Mouse (Mus musculus) erythroblast, embryonic 14.5 days (primary cell): ENCODE data around the gene Rnpep. TPM values are rescaled to one million over a fixed set of nuclear protein-coding genes. Genes with fewer than 3 reads are reported as not detected.
A peak's percentile ranks its signal among the peaks of the same experiment; 100 is the strongest.

Experiments
- H3K27me3 ChIP-seq: 2 replicates; pipeline ENCODE4 v1.6.1; 2012; ENCODE audit warnings: inconsistent platforms; ENCODE audit not compliant: control insufficient read depth
- H3K36me3 ChIP-seq: 2 replicates; pipeline ENCODE4 v1.6.1; 2012; ENCODE audit warnings: mild to moderate bottlenecking, inconsistent platforms; ENCODE audit not compliant: control insufficient read depth
- H3K4me1 ChIP-seq: 2 replicates; pipeline ENCODE4 v1.6.1; 2012; ENCODE audit warnings: inconsistent platforms; ENCODE audit not compliant: control insufficient read depth
- H3K4me3 ChIP-seq: replicated peaks from 2 replicates; pipeline ENCODE3; 2012; ENCODE audit warnings: moderate library complexity, mild to moderate bottlenecking, inconsistent platforms
- H3K9me3 ChIP-seq: 2 replicates; pipeline ENCODE4 v1.6.1; 2012; ENCODE audit warnings: low read length, inconsistent platforms, mixed read lengths; ENCODE audit not compliant: control insufficient read depth
- GATA1 ChIP-seq: IDR thresholded peaks from 2 replicates; pipeline ENCODE4 v1.6.1; 2012; ENCODE audit warnings: low read length, inconsistent platforms, mixed read lengths
- TAL1 ChIP-seq: IDR thresholded peaks from 3 replicates; pipeline ENCODE4 v1.6.1; 2012; ENCODE audit warnings: low read length, inconsistent platforms, mixed read lengths
- polyA plus RNA-seq: library from polyadenylated mRNA; stranded (reverse); fragments of >175 nt; gene quantifications from 2 replicates; pipeline ENCODE4 v1.2.3, GENCODE M21; 2012

Rnpep gene
- polyA plus RNA-seq, 1 experiment, result 0.21 TPM

DNA sequence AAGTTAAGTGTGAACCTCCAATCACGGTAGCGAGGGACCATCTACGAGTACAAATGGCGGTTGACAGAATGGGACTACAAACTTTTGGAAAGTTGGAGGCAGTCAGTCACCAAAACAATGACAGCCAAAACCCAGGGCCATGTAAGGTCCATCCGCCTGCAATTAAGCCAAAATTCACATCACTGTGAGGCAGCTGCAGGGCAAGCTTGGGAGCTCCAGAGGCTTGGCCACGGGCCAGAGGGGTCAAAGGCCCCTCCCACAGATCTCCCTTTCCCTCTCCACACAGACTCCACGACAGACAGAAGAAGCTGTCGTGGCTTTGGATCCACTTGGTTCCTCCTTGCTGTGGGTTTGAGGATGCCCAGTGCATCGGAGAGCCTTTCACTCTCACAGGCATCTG, 20.6 kb downstream of the Rnpep start:
- H3K27me3 ChIP-seq, result peaks cover 4% of the 10 kb centered on the region
- peaks cover 8% of the 10 kb centered on the region for H3K4me1 ChIP-seq
- TF ChIP-seq GATA1, result no peak
- H3K36me3 ChIP-seq, result no peaks in the 10 kb centered on the region
- no peaks in the 10 kb centered on the region for H3K9me3 ChIP-seq
- H3K4me3 ChIP-seq, result no peak overlapping the region

DNA sequence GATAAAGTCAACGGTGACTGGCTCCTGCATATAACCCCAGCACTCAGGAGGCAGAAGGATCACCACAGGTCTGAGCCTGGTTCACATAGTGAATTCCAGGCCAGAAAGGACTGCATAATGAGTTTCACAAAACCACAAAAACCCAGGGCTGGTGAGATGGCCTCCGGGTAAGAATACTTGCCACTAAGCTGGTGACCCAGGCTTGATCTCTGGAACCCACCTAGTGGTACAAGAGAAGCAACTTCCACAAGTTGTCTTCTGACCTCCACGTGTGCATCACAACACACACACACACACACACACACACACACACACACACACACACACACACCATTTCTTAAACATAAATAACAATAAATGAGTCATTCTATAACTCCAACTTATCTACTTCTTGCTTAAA, 21.6 kb downstream of the Rnpep start:
- Histone ChIP-seq H3K4me1 (peaks cover 11% of the 10 kb centered on the region), H3K9me3 (no peaks in the 10 kb centered on the region), H3K4me3 (no peak overlapping the region), H3K36me3 (no peaks in the 10 kb centered on the region), H3K27me3 (peaks cover 8% of the 10 kb centered on the region)
- TF ChIP-seq GATA1 (no peak), TAL1 (no peak)

DNA sequence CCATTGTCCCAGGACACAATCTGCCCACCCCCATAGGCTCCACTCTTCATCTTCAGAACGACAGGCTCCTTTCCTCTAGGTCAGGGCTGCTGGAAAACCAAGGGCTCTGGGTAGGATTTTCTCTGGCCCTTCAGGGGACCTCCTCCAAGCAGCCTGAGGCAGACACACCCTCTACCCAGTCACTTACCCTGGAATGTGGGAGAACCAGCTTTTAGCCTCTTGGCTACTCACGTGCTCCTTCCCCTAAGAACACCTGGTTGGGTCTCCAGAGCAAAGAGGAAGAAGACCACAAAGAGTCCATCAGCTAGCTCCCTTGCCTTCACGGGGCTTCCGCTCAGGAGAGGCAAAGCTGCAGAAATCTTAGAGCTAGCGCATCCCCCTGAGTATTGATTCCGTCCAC, 23.0 kb downstream of the Rnpep start:
- H3K27me3 ChIP-seq, result peaks cover 12% of the 10 kb centered on the region
- H3K4me1 ChIP-seq, result peaks cover 11% of the 10 kb centered on the region
- no peak overlapping the region for H3K4me3 ChIP-seq
- no peaks in the 10 kb centered on the region for H3K9me3 ChIP-seq
- TF ChIP-seq TAL1 (no peak), GATA1 (no peak)
- no peaks in the 10 kb centered on the region for H3K36me3 ChIP-seq

GRCm38 (mm10) chr1:135259128-135259436, 24.8 kb downstream of the Rnpep start:
- H3K4me3 ChIP-seq, result peak overlapping the region; percentile 36
- TF ChIP-seq TAL1 (no peak), GATA1 (no peak)
- no peaks in the 10 kb centered on the region for H3K36me3 ChIP-seq
- H3K27me3 ChIP-seq, result peaks cover 12% of the 10 kb centered on the region
- H3K4me1 ChIP-seq, result peaks cover 11% of the 10 kb centered on the region
- no peaks in the 10 kb centered on the region for H3K9me3 ChIP-seq

DNA sequence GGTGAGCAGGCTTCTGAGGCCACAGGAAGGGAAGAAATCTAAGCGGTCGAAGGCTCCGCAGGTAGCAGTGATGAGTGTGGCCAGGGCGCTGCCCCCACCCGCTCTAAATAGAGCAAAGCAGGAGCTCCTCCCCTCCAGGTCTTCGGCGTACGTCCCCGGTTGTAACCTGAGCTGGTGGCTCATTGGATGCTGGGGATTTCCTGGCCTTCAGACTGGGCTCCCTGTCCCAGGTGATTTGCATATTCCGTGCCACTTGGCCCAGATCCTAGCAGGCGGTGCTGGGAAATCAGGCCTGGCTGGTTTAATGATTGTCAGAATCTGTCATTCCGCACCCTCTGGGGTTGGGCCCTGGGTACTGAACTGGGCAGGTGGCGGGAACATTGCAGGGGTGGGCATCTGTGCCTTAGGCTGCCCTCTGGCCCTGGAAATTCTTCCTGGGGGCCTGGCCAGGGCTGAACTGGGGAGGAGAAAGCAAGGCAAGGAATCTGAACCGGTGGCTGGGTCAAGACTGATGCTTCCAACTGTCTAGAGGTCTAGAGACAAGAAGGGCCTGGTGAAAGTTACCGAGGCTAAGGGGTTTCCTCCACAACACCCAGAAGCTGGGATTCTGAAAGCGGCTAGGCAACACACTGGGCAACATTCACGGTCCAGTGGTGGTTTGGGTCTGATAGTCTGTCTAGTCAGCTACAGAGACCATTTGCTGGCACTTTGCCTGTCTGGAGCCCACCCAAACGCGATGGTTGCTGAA, 25.3 kb downstream of the Rnpep start, which contains the start of gene Elf3:
Elf3 (minus strand) TSS at position 189 of the 748 bp plus-strand sequence.
- peaks cover 12% of the 10 kb centered on the region for H3K27me3 ChIP-seq
- H3K4me3 ChIP-seq, result peak within 1 kb of the TSS; percentile 36
- TF ChIP-seq TAL1 (no peak), GATA1 (no peak)

GRCm38 (mm10) chr1:135256299-135256698, 27.6 kb downstream of the Rnpep start:
- peaks cover 31% of the 10 kb centered on the region for H3K4me1 ChIP-seq
- peaks cover 12% of the 10 kb centered on the region for H3K27me3 ChIP-seq
- peaks cover 2% of the 10 kb centered on the region; the same call in 1 of the 2 replicates for H3K9me3 ChIP-seq
- no peaks in the 10 kb centered on the region for H3K36me3 ChIP-seq
- no peak overlapping the region for H3K4me3 ChIP-seq
- TF ChIP-seq TAL1, result no peak
- no peak for TF ChIP-seq GATA1

More for the DNA sequence above, 25.3 kb downstream of the Rnpep start, which contains the start of gene Elf3:
- Histone ChIP-seq H3K9me3 (no peaks in the 10 kb centered on the region), H3K4me1 (peaks cover 13% of the 10 kb centered on the region), H3K36me3 (no peaks in the 10 kb centered on the region)

DNA sequence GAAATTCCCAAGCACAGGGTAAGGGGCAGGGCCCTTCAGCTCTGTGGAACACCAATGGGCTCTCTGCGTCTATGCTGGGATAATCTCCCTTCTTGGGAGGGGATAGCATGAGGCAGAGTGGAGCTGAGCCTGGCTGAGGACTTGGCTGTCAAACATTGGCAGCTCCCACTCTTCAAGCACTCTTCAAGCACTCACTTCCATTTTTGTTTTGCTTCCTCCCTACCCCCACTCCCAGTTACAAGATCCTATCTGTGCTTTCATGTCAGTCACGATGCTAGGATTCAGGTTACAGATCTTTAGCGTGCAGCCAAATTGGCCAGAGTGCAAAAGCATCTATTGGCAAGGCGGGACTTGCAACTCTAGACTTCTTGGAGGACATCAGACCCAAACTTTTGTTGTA, 31.0 kb downstream of the Rnpep start:
- TF ChIP-seq GATA1 (no peak), TAL1 (no peak)
- Histone ChIP-seq H3K9me3 (peaks cover 2% of the 10 kb centered on the region; the same call in 1 of the 2 replicates), H3K27me3 (peaks cover 9% of the 10 kb centered on the region), H3K4me3 (no peak overlapping the region), H3K36me3 (no peaks in the 10 kb centered on the region), H3K4me1 (peaks cover 52% of the 10 kb centered on the region)

DNA sequence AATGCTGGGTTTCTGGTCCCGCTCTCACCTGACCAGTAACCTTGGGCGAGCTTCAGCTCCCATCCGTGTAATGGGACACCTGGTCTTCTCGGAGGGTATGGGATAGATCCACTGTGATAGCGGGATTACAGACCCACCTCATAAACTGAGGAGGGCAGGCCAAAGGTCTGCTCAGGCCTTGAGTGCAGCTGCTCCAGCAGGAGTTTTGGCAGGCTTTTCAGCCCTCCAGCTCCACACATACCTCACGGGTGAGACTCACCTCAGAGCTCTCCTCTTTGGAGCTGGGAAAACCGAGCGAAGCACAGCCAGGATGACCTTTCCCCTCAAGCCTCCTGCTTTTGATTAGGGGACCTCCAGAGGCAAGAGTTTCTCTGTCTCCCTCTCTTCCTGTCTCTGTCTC, 32.5 kb downstream of the Rnpep start:
- Histone ChIP-seq H3K27me3 (peaks cover 6% of the 10 kb centered on the region), H3K36me3 (no peaks in the 10 kb centered on the region), H3K4me1 (peaks cover 52% of the 10 kb centered on the region), H3K4me3 (no peak overlapping the region), H3K9me3 (peaks cover 2% of the 10 kb centered on the region; the same call in 1 of the 2 replicates)
- TF ChIP-seq GATA1 (no peak), TAL1 (no peak)

GRCm38 (mm10) chr1:135250706-135251105, 33.2 kb downstream of the Rnpep start:
- Histone ChIP-seq H3K9me3 (peaks cover 2% of the 10 kb centered on the region; the same call in 1 of the 2 replicates), H3K4me1 (peaks cover 52% of the 10 kb centered on the region), H3K27me3 (peaks cover 6% of the 10 kb centered on the region), H3K36me3 (no peaks in the 10 kb centered on the region), H3K4me3 (peak overlapping the region; percentile 4)
- no peak for TF ChIP-seq TAL1
- no peak for TF ChIP-seq GATA1
